Mouse (Mus musculus): ENCODE data around the gene A430078G23Rik.

- TF ChIP-seq CTCF (IDR thresholded peaks at IDR 0.05; ENCODE audit: low read depth, low read length) (no peak), GATA2 (IDR thresholded peaks at IDR 0.05; ENCODE audit: borderline replicate concordance, low read depth, low read length) (no peak)
Measured at GRCm38 (mm10) chr8:3337971-3338370, 15.2 kb upstream of the A430078G23Rik start.

Measured in G1E (cell line).